Mouse (Mus musculus): ENCODE measurements around the gene Trim9. TPM values are rescaled to one million over a fixed set of nuclear protein-coding genes. Genes with fewer than 3 reads are reported as not detected.
A peak's percentile ranks its signal among the peaks of the same experiment; 100 is the strongest.

Gene Trim9
- total and polyA plus RNA-seq, 2 experiments from 2014 or later: 120 to 234 TPM

- 58% methylated on average over 9 of the region's 9 CpGs for WGBS
- Histone ChIP-seq H3K4me2 (ENCODE audit: low read depth, low read length, poor library complexity, severe bottlenecking) (no peak overlapping the region), H3K4me1 (ENCODE audit: insufficient read depth, low read length) (peaks cover 5% of the 10 kb centered on the region; the same call in 1 of the 2 replicates), H3K27ac (ENCODE audit: low read depth, low read length) (peak overlapping the region; percentile 72), H3K9me3 (ENCODE audit: low read length) (no peaks in the 10 kb centered on the region), H3K9ac (replicated peaks; ENCODE audit: low read length, poor library complexity, severe bottlenecking) (no peak overlapping the region), H3K27me3 (ENCODE audit: insufficient read depth, low read length) (no peaks in the 10 kb centered on the region), H3K36me3 (ENCODE audit: insufficient read depth, low read length) (no peaks in the 10 kb centered on the region), H3K4me3 (ENCODE audit: low read depth, low read length) (no peak overlapping the region)
- ATAC-seq (ENCODE audit: low FRiP score): no peak
- DNase-seq (ENCODE audit: low spot score): peak; percentile 21
- TF ChIP-seq CTCF (IDR thresholded peaks at IDR 0.05): no peak
These were observed 21.4 kb upstream of the Trim9 start for GRCm38 (mm10) chr12:70368820-70369219.

- Histone ChIP-seq H3K27ac (ENCODE audit: low read depth, low read length) (peak overlapping the region; percentile 93), H3K4me1 (ENCODE audit: insufficient read depth, low read length) (peaks cover 5% of the 10 kb centered on the region; the same call in 1 of the 2 replicates), H3K9me3 (ENCODE audit: low read length) (no peaks in the 10 kb centered on the region), H3K27me3 (ENCODE audit: insufficient read depth, low read length) (no peaks in the 10 kb centered on the region), H3K4me2 (ENCODE audit: low read depth, low read length, poor library complexity, severe bottlenecking) (peak overlapping the region; percentile 46), H3K9ac (replicated peaks; ENCODE audit: low read length, poor library complexity, severe bottlenecking) (peak overlapping the region; percentile 15), H3K36me3 (ENCODE audit: insufficient read depth, low read length) (no peaks in the 10 kb centered on the region), H3K4me3 (ENCODE audit: low read depth, low read length) (peak overlapping the region; percentile 22)
- 8% methylated on average over 19 of the region's 19 CpGs for WGBS
- ATAC-seq (ENCODE audit: low FRiP score) (peak; percentile 94), DNase-seq (ENCODE audit: low spot score) (peak; percentile 96)
- peak; percentile 47 for TF ChIP-seq CTCF (IDR thresholded peaks at IDR 0.05)
These were observed 20.2 kb upstream of the Trim9 start for GRCm38 (mm10) chr12:70367326-70368248.

- WGBS: 16% methylated on average over 4 of the region's 4 CpGs
- Histone ChIP-seq H3K36me3 (ENCODE audit: insufficient read depth, low read length) (no peaks in the 10 kb centered on the region), H3K4me2 (ENCODE audit: low read depth, low read length, poor library complexity, severe bottlenecking) (no peak overlapping the region), H3K27me3 (ENCODE audit: insufficient read depth, low read length) (no peaks in the 10 kb centered on the region), H3K27ac (ENCODE audit: low read depth, low read length) (no peak overlapping the region), H3K4me1 (ENCODE audit: insufficient read depth, low read length) (0 out of 2 replicates have a peak, but pooled peaks cover 5% of the 10 kb centered on the region), H3K9me3 (ENCODE audit: low read length) (no peaks in the 10 kb centered on the region), H3K4me3 (ENCODE audit: low read depth, low read length) (no peak overlapping the region), H3K9ac (replicated peaks; ENCODE audit: low read length, poor library complexity, severe bottlenecking) (no peak overlapping the region)
- TF ChIP-seq CTCF (IDR thresholded peaks at IDR 0.05): no peak
- ATAC-seq (ENCODE audit: low FRiP score): no peak
- DNase-seq (ENCODE audit: low spot score): no peak
These were observed 15.6 kb upstream of the Trim9 start for GRCm38 (mm10) chr12:70363016-70363415.

GRCm38 (mm10) chr12:70360276-70360675, 12.9 kb upstream of the Trim9 start:
- ATAC-seq (ENCODE audit: low FRiP score): 0 out of 2 replicates have a peak, but pooled peaks have one; percentile 23
- peak; percentile 27 for TF ChIP-seq CTCF (IDR thresholded peaks at IDR 0.05)
- 87% methylated on average over 5 of the region's 5 CpGs for WGBS

GRCm38 (mm10) chr12:70359443-70359842, 12.0 kb upstream of the Trim9 start:
- H3K36me3 ChIP-seq (ENCODE audit: insufficient read depth, low read length): no peaks in the 10 kb centered on the region
- H3K4me2 ChIP-seq (ENCODE audit: low read depth, low read length, poor library complexity, severe bottlenecking): 0 out of 2 replicates have a peak overlapping the region, but pooled peaks have one; percentile 9
- no peak for TF ChIP-seq CTCF (IDR thresholded peaks at IDR 0.05)
- H3K9ac ChIP-seq (replicated peaks; ENCODE audit: low read length, poor library complexity, severe bottlenecking): no peak overlapping the region
- no peak overlapping the region for H3K27ac ChIP-seq (ENCODE audit: low read depth, low read length)
- no peak overlapping the region for H3K4me3 ChIP-seq (ENCODE audit: low read depth, low read length)
- ATAC-seq (ENCODE audit: low FRiP score) (no peak), DNase-seq (ENCODE audit: low spot score) (no peak)
- WGBS: 69% methylated on average over 13 of the region's 13 CpGs
- no peaks in the 10 kb centered on the region for H3K9me3 ChIP-seq (ENCODE audit: low read length)
- no peaks in the 10 kb centered on the region for H3K4me1 ChIP-seq (ENCODE audit: insufficient read depth, low read length)
- H3K27me3 ChIP-seq (ENCODE audit: insufficient read depth, low read length): no peaks in the 10 kb centered on the region

More at GRCm38 (mm10) chr12:70360276-70360675, 12.9 kb upstream of the Trim9 start:
- Histone ChIP-seq H3K4me3 (ENCODE audit: low read depth, low read length) (no peak overlapping the region), H3K27ac (ENCODE audit: low read depth, low read length) (no peak overlapping the region), H3K4me1 (ENCODE audit: insufficient read depth, low read length) (no peaks in the 10 kb centered on the region), H3K36me3 (ENCODE audit: insufficient read depth, low read length) (no peaks in the 10 kb centered on the region), H3K9me3 (ENCODE audit: low read length) (no peaks in the 10 kb centered on the region), H3K4me2 (ENCODE audit: low read depth, low read length, poor library complexity, severe bottlenecking) (no peak overlapping the region), H3K9ac (replicated peaks; ENCODE audit: low read length, poor library complexity, severe bottlenecking) (no peak overlapping the region), H3K27me3 (ENCODE audit: insufficient read depth, low read length) (no peaks in the 10 kb centered on the region)
- DNase-seq (ENCODE audit: low spot score): no peak

GRCm38 (mm10) chr12:70354926-70355325, 7.5 kb upstream of the Trim9 start:
- Histone ChIP-seq H3K9me3 (ENCODE audit: low read length) (no peaks in the 10 kb centered on the region), H3K27me3 (ENCODE audit: insufficient read depth, low read length) (no peaks in the 10 kb centered on the region), H3K4me3 (ENCODE audit: low read depth, low read length) (no peak overlapping the region), H3K4me2 (ENCODE audit: low read depth, low read length, poor library complexity, severe bottlenecking) (no peak overlapping the region), H3K9ac (replicated peaks; ENCODE audit: low read length, poor library complexity, severe bottlenecking) (no peak overlapping the region), H3K36me3 (ENCODE audit: insufficient read depth, low read length) (peaks cover 3% of the 10 kb centered on the region; the same call in 1 of the 2 replicates), H3K4me1 (ENCODE audit: insufficient read depth, low read length) (peaks cover 3% of the 10 kb centered on the region; the same call in 1 of the 2 replicates), H3K27ac (ENCODE audit: low read depth, low read length) (no peak overlapping the region)
- ATAC-seq (ENCODE audit: low FRiP score) (no peak), DNase-seq (ENCODE audit: low spot score) (no peak)
- no peak for TF ChIP-seq CTCF (IDR thresholded peaks at IDR 0.05)
- 60% methylated on average over 8 of the region's 8 CpGs for WGBS

All from midbrain, postnatal 0 days (tissue).